Mouse (Mus musculus) monocyte, adult 5-6 weeks (primary cell): ENCODE measurements around the gene Frk. TPM values are rescaled to one million over a fixed set of nuclear protein-coding genes. Genes with fewer than 3 reads are reported as not detected.
"Not testable (repeated sequence)": the region's sequence is repeated elsewhere in the genome, so short reads cannot be mapped to it uniquely, and the experiment has no call there.

Experiments used
- ATAC-seq: fragments of 153-309, 156-312 bp; replicated peaks from 2 replicates; pipeline ENCODE4 v1.8.0; 2017; ENCODE audit warnings: mild to moderate bottlenecking; ENCODE audit not compliant: low TSS enrichment, insufficient number of reproducible peaks, severe bottlenecking, poor library complexity, low FRiP score
- total RNA-seq: library from RNA; stranded (forward); fragments of 200-1000, 200-491, 200-594 nt; gene quantifications from 3 replicates; pipeline ENCODE4 v1.2.3, GENCODE M21; 2017

Frk gene
- total RNA-seq, result not detected in 3 replicates

DNA sequence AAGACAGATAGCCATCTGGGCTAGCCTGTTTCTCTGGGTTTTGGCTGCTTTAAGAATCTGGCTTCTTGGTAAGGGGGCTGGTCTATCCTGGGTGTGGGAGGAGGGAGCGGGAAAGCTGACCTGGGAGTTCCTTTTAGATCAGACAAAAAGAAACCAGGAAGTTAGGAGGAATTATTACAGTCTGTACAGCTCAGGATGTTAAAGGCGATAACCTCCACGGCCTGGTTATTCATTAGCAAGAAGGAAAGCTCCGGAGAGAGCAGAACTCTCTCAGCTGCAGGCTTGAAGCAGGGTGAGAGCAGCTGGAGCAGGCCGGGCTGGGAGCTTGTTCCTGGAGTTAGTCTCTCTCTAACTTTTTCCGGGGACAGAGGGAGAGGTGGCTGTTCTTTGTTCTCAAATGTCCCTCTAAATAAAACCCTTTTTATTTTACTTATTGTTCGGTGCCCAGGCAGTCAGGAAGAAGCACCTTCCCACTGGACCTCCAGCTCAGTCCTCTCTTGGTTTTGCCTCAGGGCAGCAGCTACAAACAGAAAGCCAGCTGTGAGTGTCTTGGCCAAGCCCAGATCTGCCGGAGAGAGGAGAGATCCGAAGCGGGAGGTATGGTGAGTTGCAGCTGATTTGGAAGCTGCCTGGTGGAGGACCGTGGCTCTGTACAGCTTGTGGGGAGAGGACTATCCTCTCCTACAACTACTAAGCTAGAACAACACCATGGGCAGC, at the start of gene Frk:
Frk (plus strand) TSS at position 103 of the 717 bp plus-strand sequence.
- ATAC-seq, result no peak

DNA sequence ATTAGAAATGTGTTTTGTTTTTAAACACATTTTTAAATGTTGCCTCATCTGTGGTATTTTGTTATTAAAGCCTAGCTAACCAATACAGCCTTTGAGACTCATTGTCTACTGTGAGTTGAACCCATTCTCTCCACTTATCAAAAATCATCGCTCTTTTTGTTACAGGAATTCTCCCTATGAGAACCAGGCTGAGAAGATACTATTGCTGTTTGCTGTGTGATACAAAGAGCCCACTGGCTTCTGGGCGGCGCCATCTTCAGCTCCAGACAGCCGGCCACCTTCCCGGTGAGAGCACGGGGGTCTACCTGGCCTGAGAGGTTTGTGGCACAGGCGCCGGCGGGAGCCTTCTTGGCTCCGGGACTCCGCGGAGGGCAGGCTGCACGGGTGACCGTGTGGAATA, 49.0 kb upstream of the Frk start:
- not testable (repeated sequence) for ATAC-seq

DNA sequence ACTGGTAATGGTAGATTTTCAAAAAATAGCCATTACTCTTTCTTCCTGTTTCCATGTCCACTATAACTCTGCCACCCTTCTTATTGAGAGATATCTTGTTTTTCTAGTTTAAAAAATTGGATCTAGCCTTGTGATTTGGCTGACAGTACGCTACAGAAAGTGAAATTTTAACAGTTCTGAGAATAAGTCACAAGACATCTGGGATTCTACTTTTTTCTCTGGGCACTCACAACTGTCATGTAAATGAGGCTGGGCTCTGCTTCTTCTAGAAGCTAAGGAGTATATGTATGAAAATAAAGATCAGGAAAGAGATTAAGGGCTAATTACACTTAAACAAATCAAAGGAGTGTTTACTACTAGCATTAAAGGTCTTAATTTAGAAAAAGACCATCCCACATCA, 33.7 kb upstream of the Frk start:
- no peak for ATAC-seq

DNA sequence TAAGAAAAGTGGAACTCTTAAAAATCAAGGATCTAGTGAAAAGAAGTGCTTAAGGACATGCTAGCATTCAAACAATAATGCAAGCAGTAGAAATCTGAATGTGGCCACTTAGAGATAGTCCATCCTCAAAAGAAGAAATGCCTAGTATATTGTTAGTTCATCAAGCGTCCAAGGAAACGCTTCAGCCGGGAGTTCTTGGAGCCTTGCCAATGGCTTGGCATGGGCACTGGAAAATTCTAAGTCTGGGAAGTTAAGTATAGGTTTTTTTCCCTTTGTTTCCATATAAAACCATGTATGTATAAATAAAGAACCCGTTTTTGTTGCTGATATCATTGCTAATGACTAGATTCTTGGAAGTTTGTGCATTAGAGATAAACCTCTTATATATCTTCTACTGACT, 21.7 kb upstream of the Frk start:
- no peak for ATAC-seq

DNA sequence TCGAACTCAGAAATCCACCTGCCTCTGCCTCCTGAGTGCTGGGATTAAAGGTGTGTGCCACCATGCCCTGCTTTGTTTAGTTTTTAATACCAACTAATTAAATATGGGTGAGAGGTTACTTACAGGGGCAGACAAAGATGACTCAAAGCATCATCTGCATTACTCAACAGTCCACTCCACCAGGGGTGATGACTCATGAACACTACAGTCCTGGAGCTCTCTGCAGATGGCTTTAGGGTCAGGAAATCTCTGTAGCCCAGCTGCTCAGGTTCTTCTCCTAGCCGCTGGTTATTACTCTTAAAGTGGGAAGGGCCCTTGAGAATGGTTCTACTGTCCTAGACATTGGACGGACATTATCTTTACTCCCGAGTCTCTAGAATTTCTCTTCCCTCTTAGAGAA, 18.9 kb upstream of the Frk start:
- no peak for ATAC-seq

DNA sequence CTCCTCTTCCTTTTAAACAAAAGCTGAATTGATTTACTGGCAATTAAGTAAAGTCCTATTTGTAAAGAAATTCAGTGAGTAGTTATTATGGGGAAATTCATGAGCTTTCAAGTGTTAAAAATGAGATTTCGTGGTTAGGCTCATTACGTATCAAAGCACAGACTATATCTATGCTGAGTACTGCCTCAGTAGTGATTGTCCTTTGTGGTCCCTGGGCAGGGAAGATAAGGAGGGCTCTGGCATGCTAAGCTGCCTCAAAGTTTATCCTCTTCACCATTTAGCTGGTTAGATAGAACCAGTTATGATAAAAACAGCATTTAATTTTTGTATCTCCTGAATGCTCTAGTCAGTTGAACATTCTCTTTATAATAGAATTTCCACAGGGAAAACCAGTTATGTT, 14.2 kb upstream of the Frk start:
- ATAC-seq, result no peak

DNA sequence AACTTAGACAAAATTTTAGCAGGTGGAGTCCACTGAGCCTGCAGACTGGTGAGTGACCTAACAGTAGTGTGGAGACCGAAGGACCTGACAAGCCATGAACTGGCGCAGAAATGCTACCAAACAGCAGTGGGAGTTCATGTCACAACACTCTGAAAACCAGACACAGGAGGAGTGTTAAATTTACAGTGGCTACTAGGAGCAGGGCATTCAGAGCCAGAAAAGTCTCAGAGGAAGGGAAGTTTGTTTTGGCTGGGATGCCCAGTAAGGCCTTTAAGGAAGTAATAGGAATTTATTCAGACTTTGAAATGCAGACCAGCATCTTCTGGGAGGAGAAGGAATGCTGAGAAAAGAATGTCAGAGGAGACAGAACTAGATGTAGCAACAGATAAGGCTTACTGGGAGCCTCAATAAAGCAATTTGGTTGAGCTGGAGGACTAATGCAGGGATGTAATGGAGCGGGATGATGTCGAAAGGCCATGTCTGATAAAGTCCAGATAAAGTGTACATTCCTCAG, 3.2 kb upstream of the Frk start:
- no peak for ATAC-seq

DNA sequence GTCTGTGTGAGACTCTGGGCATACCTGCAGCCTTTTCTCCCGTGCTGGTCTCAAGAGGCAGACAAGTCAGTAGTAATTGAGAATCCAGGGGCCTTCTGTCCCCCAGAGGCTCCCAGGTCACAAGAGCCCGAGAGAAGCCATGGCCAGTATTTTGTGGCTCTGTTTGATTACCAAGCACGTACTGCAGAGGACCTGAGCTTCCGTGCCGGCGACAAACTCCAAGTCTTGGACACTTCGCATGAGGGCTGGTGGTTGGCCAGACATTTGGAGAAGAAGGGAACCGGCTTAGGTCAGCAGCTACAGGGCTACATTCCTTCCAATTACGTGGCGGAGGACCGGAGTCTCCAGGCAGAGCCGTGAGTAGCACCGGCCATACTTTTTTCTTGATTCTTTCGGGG, 814 bp downstream of the Frk start:
- no peak for ATAC-seq

DNA sequence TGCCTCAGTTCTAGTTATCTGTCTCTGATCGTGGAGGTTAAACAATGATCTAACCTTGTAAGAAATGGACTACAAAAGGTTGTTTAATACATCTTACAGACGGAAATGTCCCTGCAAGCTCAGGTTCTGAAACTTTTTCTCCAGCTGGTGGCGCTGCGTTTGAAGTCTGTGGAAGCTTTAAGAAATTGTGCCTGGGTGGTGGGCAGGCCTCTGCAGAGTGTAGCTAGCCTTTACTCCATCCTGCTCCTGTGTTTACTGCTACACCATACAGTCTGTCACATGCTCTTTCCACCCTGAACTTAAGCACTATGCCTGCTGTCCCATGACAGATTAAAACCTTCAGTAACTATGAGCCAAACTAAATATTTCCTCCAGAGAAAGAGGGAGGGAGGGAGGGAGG, 1.9 kb downstream of the Frk start:
- no peak for ATAC-seq

DNA sequence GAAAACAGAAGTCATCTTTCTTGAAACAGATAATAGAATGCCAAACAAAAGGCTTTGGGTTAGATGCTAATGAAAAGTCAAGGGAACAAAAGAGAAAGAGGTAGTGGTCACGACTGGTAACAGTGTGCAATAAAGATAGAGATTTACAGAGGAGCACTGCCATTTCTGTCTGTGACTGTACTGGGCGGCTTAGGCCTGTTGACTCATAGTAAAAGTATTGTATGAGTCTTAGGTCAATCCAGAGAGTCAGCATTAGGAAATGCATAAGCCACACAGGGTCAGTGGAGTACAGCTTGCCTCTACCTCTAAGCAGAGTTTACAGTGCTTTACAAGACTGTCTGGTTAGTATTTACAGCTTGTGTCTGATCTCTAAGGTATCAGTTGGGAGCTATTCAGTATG, 24.6 kb downstream of the Frk start:
- no peak for ATAC-seq

DNA sequence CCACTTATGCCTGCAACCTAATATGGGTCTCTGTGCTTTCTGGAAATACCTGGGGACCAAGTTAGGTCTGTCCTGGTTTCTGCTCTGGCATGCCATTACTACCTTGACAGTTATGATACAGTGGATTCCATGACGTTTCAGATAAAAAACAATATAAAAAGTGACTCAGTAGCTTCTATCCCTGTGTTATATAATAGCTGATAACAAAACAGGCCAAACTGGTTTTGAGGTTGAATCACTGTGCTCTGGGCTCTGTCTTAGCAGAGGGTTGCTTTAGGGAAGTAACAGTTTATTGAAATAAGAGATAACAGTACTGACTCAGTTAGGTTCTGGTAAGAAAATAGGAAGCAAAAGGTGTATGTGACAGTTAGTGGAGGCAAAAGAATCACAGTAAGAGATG, 25.4 kb downstream of the Frk start:
- no peak for ATAC-seq

DNA sequence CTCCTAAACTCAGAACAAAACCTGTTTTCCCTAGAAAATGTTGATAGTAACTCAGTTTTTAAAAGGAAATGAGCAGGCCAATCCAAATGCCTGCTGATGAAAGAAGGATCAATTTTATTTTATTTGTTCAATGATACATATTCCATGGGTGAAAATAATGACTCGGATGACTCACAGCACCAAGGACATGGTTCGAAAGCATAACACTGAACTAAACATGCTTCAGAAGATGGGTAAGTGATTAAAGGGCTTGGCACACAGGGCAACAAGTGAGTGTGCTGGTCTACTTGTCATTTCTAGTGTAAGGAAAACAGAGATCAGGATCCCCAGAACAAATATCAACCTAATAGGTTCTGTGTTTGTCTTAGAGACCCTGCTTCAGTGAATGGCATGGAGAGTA, 26.1 kb downstream of the Frk start:
- no peak for ATAC-seq

DNA sequence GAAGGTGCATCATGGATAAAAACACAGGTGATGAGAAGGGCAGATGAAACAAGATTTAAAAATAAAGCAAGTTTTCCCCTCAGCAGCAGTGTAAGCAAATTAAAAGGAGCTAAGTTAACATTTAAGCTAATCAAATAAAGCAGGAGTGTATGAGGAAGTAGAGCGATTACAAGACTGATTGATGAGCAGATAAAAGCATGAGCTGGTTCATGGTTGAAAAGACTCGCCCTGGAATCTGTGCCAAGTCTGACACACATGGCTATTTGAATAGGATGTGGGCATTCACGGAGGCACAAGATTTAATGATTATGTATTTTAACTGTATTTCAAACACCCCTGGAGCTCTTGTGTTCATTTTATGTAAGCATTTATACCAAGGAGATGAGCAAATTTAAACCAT, 28.0 kb downstream of the Frk start:
- ATAC-seq, result no peak

DNA sequence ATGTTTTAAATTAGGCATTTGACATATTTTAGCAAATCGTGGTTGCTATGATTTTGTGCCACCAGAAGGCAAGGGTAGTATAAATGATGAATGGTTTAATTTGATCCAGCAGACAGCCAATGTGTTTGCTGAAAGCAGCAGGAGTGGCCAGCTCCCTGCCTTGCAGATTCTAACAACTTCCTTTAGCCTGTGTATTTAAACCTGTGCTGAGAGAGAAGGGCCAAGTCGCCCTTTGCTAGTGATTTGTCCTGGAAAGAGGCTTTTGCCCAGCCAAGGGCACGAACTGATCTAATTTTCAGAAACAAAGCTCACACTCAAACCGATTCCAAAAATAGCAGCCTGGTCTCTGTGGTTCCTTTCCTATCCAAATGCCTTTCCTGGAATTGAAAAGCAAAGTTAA, 29.4 kb downstream of the Frk start:
- no peak for ATAC-seq

DNA sequence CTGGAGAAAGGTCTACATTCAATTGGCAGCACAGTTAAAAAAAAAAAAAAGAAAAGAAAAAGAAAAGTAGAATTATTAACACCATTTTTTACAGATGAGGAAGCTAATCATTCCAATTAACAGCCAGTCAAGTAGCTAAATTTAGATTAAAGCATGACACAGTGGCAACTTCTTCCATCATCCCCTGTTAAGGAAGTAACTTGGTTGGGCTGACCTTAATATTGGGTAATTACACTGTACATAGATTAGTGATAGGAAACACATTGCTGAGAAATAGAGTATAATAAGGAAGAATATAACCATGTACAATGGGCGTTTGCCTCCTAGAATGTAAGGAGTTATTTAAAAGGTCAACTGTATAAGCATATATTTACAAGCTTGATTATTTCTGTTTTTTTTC, 42.4 kb downstream of the Frk start:
- ATAC-seq, result no peak

DNA sequence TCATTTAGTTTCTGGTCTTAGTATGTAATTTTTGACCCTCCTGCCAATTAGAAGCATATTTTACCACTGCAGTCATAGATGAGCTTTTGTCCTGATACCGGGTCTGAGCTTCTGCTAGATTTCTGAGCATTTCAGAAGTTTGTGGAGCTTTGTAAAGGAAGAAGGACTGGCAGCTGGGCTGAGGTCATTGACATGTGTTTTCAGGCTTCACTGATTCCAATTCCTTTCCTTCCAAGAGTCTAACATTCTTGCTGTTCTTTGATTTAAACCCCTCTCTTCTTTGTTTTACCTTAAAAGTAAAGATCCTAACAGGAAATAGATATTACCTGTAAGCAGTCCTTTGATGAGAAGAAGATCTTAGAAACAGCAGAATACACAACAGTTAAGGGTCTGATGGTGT, 48.6 kb downstream of the Frk start:
- ATAC-seq, result no peak

DNA sequence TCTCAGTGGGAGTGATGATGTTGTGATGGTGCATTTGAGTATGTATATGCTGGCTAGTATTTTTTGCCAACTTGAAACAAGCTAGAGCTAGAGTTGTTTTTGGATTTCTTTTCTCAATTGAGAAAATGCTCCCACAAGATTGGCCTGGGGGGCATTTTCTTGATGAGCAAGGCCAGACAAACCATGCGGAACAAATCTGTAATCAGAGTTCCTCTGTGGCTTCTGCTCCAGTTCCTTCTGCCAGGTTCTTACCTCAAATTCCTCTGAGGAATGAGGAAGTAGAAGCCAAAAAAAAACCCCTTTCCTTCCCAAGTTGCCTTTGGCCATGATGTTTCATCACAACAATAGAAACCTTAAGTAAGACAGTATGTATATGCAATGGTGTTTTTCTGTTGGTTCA, 49.3 kb downstream of the Frk start:
- no peak for ATAC-seq

DNA sequence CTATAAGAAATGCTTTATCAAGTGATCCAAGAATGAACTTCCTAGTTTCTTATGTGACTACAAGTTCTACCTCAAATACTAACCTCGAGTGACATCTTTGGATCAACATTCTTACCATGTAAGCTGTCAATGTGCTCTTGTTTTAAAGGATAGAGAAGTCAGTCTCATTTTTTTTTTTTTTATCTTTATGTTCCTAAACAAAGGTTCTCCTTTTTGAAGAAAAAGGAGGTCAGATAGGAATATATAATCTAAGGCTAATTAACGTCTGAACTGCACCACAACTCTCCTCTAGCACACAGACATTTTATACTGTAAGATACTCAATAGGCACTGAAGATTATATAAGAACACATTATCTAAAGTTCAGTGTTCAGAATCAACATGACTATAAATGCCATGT, 57.5 kb downstream of the Frk start:
- no peak for ATAC-seq

DNA sequence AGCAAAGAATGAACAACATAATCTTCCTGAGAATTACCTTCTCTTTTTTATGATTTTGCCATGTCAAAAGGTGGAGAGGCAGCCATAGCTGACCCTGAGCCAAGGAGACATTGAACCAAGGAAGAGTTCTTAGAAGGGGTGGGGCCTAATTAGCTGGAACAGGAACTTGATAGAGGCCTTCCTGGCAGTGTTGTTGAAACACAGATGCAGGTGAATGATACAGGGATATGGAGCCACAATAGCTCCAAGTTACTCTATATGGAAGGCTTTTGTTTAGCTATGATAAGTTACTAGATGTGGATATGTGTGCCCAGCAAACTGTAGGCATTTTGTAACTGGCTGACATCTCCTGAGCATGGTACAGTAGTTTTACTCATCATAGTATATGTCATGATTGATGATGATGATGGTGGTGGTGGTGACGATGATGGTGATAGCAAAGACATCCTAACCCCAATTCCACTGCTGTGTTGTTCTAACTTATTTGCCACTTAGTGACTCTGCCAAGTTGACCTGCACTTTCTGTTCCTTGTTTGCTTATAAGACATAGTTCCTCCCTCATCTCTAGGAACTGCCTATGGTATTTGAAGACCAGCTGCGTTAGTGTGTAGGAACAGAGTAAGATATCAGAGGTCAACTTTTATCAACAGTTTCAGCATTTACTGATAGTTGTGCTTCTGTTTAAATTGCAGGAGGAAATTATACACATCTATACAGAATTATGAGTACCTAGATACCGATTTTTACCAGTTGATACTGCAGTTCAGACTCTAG, 58.7 kb downstream of the Frk start:
- ATAC-seq, result no peak

DNA sequence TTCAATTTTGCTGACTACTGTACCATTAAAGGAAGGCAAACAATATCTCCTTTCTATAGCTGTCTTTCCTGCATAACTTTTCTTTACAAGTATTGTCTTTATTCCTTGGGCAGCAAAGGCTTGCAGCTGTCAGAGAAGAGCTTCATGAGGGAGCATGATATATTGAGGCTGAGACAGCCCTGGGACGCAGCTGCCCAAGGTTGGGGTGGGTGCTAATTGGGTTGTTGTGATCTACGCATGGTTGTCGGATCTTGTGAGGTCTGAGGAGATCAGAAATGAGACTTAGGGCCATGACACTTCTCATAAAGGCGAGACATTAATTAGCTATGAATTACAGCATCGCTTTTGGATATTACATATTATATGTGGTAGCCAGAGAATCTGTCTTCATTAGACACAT, 67.4 kb downstream of the Frk start:
- ATAC-seq, result no peak
